Mouse (Mus musculus): ENCODE data around the gene Ncoa1.

Gene Ncoa1

DNA sequence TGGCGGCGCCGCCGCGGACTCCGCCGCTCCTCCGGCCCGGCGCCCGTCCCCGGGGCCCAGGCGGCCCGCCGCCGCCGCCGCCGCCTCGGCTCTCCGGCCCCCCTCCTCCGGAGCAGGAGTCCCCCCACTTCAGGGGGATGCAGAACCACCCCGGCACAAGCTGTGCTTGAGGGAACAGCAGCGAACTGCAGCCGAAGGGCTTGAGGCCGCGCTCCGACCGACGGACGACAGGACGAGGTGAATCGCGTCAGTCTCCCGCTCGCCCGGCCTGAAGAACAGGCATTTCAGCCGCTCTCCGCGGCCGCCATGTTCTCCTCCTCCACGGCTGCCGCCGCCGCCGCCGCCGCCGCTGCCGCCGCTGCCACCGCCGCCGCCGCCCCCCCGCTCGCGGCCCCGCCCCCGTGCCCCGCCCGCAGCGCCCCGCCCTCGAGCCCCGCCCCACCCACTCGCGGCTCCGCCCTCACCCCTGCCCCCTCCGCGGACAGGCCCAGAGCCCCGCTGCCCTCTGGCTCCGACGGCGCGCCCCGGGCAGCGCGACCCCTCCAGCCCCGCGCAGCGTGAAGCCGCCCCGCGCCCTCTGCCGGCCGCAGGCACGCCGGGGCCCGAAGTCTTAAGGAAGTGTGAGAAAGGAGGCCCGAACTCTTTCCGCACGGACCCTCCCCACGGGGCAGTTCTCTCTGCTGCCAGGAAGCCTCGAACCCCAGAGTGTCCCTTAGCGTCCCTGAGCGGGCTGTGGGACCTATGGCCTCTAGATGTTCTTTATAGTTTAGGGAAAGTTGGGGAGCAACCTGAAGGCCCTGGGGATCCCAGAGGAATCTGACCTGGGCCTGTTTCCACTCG lies at the start of gene Ncoa1:
Ncoa1 (minus strand) TSS at position 351 of the 840 bp plus-strand sequence.
- in situ Hi-C loops (cut with MboI, MseI) = no loop called here

DNA sequence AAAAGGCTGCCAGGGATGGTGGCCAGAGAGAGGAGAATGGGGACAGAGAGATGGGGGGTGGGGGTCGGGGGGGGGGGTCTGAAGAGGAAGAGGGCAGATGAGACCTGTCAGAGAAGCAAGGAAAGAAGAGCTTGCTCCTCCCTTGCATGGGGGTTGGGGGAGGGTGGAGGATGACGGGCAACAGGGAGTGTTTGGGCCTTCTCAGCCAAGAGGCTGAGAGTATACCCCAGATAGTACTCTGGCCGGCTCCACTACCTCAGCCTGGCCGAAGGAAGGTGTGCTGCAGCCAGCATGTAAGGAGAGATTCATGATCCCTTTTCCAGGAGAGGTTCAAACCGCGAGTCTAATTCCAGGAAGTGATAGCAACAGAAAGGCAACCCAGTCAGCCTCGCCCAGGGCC lies 47.6 kb upstream of the Ncoa1 start:
- in situ Hi-C loops (cut with MboI, MseI) = no loop called here

- in situ Hi-C loops (cut with MboI, MseI) = no loop called here
These were observed 46.8 kb upstream of the Ncoa1 start for GRCm38 (mm10) chr12:4523688-4524298.

DNA sequence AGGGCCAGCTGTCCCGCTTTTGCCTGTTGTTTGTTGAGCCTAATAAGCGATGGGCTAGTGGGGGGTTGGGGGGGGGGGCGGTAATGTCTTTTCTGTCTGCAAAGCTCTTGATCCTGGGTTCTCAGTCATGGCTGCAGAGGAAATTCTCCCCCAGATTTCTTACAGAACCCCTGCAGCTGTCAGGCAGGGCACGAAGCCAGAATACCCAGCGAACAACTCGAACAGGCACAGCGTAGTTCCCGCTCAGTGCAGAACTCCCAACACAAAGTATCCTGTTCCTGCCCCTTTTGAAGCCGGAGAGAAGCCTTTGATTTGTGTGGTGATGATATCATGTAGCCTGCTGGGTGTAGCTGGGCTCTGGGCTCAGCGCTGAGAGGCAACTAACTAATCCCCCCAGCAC lies 46.2 kb upstream of the Ncoa1 start:
- in situ Hi-C loops (cut with MboI, MseI) = no loop called here

DNA sequence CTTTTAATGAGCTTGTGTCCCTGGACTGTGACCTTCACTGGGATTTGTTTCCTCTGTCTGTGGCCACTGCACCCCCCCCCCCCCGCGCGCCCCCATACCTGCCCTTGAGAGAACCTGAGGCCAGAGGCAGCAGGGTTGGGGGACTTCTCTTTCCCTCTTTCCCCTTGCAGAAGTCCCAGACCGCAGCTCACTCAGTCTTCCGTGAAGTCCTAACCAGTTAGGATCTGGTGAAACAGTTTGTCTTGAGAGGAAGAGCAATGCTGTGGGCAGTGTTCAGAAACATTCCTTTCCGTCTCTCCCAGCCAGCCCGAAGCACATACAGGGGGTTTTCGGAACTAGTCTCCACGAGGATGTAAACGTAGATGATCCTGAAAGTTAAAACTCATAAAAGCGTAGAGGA lies 42.0 kb upstream of the Ncoa1 start:
- in situ Hi-C loops (cut with MboI, MseI) = no loop called here

- in situ Hi-C loops (cut with MboI, MseI) = no loop called here
These were observed 32.6 kb upstream of the Ncoa1 start for GRCm38 (mm10) chr12:4509591-4510061.

- in situ Hi-C loops (cut with MboI, MseI) = no loop called here
These were observed 31.2 kb upstream of the Ncoa1 start for GRCm38 (mm10) chr12:4508182-4508581.

DNA sequence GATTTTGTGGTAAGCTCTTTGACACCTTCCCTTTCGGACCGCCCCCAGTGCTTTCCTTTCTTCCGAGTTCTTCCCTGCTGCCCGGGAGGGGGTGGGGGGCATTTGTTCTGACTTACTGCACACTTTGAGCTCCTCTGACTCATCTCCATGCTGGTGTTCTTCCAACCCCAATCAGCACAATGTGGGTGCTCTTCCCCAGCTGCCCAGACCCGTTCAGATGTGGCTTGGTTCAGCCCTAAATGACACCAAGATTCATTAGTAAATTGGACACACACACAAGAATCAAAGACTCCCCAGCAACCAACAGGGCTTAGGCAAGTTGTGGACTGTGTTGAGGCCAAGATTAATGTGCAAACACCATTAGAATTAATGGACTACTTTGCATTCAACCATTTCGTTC lies 30.5 kb upstream of the Ncoa1 start:
- in situ Hi-C loops (cut with MboI, MseI) = no loop called here

DNA sequence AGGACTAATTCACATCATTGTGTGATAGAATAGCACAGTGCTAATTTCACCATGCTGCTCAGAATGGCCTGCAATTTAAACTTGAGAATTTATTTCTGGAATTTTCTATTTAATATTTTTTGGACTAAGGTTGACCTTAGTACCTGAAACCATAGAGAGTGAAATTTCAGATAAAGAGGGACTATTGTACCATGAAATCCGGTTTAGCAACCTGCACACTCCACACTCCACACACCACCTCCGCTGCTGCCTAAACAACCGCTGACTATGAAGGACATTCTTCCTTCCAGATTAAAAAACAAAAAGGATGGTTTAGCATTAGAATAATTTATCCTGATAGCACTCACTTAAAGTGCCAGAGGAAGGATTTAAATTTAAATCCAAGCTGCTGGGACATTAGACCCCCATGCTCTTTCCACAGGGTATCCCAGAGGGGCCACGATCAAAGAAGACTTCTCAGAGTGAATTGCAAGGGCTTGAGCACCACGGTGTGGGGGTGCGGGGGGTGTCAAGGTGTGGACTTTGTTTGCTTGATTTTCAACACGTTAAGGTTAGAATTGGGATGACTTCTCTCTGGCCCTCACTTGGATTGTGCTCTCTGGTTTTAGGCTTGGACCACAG lies 29.9 kb upstream of the Ncoa1 start:
- in situ Hi-C loops (cut with MboI, MseI) = no loop called here

DNA sequence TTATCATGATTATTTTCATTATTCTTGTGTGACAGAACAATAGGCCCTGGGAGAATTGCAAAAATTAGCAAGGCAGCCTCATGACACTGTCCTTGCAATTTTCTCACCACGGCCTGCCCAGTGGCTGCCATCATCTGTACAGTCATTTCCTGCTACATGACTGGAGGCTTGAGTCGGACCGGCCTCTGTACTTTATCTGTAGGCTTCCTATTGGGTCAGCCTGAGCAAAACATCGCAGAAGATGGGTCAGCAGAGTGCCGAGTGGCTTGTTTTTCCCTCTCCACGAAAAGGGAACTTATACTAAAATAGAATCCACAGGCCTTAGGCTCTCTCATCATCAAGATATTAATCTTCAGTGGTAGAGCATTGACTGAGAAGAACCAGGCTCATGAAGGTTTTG lies 28.3 kb upstream of the Ncoa1 start:
- in situ Hi-C loops (cut with MboI, MseI) = no loop called here

- in situ Hi-C loops (cut with MboI, MseI) = no loop called here
These were observed 26.8 kb upstream of the Ncoa1 start for GRCm38 (mm10) chr12:4503673-4504326.

GRCm38 (mm10) chr12:4501916-4502315 lies 24.9 kb upstream of the Ncoa1 start:
- in situ Hi-C loops (cut with MboI, MseI) = no loop called here

GRCm38 (mm10) chr12:4500516-4500915 lies 23.5 kb upstream of the Ncoa1 start:
- in situ Hi-C loops (cut with MboI, MseI) = no loop called here

DNA sequence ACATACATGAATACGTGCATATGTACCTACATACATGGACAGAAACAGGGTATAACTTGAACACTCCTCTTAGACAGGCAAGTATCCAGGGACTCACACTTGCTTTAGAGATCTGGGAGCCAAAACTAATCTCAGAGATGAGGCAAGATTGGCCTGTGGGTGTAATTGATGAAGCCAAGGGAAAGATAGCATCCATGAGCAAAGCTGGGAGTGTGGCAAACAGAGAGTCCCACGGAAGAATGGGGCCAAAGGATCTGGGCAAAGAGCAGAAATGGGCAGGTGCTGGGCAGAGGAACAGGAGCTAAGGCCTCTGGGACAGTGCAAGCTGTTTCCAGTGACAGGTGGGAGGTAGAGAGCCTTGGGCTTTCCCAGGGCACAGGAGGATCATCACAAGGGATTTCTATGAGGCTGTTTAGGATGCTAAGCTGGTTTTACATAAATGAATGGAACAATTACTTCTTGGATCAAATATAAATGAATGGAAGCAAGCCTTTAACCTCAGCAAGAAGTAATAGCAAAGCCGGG lies 22.7 kb upstream of the Ncoa1 start:
- in situ Hi-C loops (cut with MboI, MseI) = no loop called here

DNA sequence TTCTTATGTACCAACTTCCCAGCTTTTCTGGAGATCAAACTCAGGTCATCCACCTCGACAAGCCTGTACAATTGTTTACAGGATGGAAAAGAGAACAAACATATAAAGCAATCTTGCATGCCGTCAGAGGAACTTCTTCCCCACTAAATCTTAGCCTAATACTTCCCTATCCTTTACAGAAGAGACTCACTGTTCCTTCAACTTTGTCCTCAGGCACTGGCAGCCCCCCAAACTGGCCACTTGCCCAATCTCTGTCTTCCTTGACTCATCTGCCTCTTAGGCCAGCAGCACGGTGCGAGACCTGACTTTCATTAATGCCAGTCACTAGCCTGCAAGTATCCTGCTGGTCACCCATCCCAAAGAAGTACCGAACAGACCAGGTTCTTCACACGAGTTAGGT lies 11.4 kb upstream of the Ncoa1 start:
- in situ Hi-C loops (cut with MboI, MseI) = no loop called here

GRCm38 (mm10) chr12:4483386-4483785 lies 6.4 kb upstream of the Ncoa1 start:
- in situ Hi-C loops (cut with MboI, MseI) = no loop called here

DNA sequence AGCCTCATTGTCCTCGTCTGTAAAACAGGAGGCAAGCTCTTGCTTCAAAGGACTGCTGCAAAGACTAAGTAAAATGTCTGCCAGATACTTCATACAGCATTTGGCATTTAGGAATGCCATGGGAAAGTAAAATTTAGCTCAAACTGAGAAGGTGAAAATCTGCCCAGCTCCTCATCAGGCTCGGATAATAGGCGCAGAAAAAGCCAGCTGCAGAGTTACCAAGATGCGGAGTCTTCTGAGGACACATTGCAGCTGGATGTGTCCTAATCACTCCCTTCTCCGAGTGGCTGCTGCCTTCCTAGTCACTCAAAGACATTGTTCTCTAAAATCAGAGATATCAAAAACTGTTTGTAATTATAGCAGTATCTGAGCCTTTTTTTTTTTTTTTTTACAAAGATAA lies 4.7 kb upstream of the Ncoa1 start:
- in situ Hi-C loops (cut with MboI, MseI) = no loop called here

- in situ Hi-C loops (cut with MboI, MseI) = no loop called here
These were observed 3.3 kb upstream of the Ncoa1 start for GRCm38 (mm10) chr12:4480250-4480649.

GRCm38 (mm10) chr12:4479171-4479881 lies 2.3 kb upstream of the Ncoa1 start:
- in situ Hi-C loops (cut with MboI, MseI) = no loop called here

GRCm38 (mm10) chr12:4477941-4478795 lies 1.2 kb upstream of the Ncoa1 start:
- in situ Hi-C loops (cut with MboI, MseI) = no loop called here

All from T-helper 17 cell (primary cell).